Mouse (Mus musculus): Measurements from ENCODE around the gene 4931428F04Rik. TPM values are rescaled to one million over a fixed set of nuclear protein-coding genes. Genes with fewer than 3 reads are reported as not detected.
A peak's percentile ranks its signal among the peaks of the same experiment; 100 is the strongest.

Gene 4931428F04Rik
- polyA plus RNA-seq, 1 experiment: 1.4 TPM

DNA sequence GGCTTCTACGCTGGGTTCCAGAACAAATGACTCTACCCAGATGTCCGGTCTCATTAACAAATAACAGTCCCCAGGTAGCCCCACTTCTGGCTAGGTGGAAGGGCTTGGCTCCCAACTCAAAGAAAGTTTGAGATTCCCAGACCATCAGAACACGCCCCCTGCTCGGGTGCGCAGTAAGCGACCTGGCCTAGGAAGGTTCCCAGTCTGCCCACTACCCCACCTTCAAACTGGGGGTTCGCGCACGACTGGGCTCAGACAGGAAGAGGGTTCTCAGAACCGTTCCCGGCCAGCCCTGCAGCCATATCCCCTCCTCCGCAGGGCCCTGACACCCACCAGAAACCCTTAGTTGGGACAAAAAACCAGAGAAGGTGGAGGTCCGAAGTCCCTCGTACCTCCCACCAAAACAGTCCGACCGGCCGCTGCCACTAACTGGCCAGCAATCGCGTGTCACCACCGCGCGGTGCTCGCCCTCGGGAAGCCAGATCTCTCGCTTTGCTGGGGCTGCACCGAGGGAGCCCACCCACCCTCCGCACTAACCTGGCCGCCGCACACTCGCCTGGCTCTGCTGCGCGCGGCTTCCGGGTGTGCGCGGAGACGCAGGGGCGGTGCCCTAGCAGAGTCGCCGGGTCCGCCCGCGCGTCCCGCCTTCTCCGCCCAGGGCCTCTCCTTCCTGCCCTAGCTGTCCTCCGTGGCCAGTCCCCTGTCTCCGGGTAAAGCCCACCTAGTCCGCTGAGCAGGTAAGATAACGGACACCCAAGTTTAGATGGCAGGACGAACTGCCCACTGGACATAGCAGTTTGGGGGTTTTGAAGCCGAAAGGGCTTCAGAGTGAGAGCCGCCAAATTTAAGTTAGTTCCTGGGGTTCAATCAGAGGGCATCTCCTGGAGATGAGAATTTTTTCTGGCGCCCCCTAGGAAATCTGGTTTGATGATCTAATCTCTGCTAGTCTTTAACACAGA is 25.4 kb downstream of the 4931428F04Rik start, which contains the start of the genes Tradd and Fbxl8:
Gene Tradd (minus strand): TSS at position 586 of the 959 bp plus-strand sequence.
Gene Fbxl8 (plus strand): TSS at position 625 of the 959 bp plus-strand sequence.
- peaks cover 5% of the 10 kb centered on the region; the same call in 1 of the 2 replicates for H3K4me1 ChIP-seq (ENCODE audit: control insufficient read depth, insufficient read depth, insufficient read length, low read length)
- peak within 1 kb of the TSS; percentile 84 for H3K4me3 ChIP-seq (ENCODE audit: insufficient read depth, low read depth, low read length)
- peak within 1 kb of the TSS; percentile 66 for H3K27ac ChIP-seq (replicated peaks; ENCODE audit: low read depth, low read length)

DNA sequence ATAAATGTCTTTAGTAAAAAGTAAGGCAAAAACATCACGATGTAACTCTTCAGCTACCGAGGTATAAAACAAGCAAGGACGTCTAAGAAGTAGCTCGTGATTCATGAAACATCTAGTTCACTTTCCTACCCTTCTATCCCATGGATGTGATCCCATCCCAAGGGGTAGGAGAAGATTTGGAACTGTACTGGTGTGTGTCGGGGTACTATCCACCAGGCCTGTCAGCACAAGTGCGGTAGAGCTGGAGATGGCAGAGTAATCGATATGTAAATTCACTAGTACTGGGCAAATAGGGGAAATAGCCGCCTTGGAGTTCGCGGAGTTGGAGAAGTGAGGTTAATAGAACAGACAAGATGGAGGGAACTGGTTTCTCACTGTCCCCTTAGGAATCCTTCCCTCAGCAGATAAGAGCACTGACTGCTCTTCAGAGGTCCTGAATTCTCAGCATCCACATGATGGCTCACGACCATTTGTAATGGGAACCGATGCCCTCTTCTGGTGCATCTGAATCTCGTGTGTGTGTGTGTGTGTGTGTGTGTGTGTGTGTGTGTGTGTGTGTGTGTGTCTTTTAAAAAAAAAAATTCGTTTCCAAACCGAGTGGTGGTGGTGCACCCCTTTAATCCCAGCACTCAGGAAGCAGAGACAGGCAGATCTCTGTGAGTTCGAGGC is 26.3 kb downstream of the 4931428F04Rik start:
- H3K27ac ChIP-seq (replicated peaks; ENCODE audit: low read depth, low read length): no peak overlapping the region
- H3K4me3 ChIP-seq (ENCODE audit: insufficient read depth, low read depth, low read length): peak overlapping the region; percentile 84

DNA sequence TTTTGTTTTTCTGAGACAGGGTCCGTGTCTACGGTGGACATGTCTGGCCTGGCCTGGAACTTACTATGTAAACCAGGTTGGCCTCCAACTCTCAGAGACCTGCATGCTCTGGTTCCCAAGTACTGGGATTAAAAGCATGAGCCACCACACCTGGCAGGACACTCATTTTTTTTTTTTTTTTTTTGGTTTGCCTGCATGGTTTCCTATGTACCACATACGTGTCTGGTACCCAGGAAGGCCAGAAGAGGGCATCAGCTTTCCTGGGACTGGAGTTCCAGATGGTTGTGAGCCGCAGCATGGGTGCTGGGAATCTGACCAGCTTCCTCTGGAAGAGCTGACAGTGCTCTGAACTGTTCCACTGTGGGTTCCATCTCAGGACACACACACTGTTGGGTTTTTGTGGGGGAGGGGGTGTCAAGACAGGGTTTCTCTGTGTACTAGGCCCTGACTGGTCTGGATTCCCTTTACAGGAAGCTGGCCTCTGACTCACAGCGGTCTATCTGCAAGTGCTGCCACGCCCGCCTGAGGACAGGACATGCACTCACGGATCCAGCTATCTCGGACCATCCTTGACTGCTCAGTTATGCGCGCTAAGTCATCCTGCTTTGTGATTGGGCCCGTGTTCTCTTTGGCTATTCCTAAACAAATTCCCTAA is 28.2 kb downstream of the 4931428F04Rik start:
- Histone ChIP-seq H3K27ac (replicated peaks; ENCODE audit: low read depth, low read length) (no peak overlapping the region), H3K4me3 (ENCODE audit: insufficient read depth, low read depth, low read length) (no peak overlapping the region), H3K4me1 (ENCODE audit: control insufficient read depth, insufficient read depth, insufficient read length, low read length) (peaks cover 5% of the 10 kb centered on the region; the same call in 1 of the 2 replicates)

More for the DNA sequence above, 26.3 kb downstream of the 4931428F04Rik start:
- H3K4me1 ChIP-seq (ENCODE audit: control insufficient read depth, insufficient read depth, insufficient read length, low read length): peaks cover 5% of the 10 kb centered on the region; the same call in 1 of the 2 replicates

DNA sequence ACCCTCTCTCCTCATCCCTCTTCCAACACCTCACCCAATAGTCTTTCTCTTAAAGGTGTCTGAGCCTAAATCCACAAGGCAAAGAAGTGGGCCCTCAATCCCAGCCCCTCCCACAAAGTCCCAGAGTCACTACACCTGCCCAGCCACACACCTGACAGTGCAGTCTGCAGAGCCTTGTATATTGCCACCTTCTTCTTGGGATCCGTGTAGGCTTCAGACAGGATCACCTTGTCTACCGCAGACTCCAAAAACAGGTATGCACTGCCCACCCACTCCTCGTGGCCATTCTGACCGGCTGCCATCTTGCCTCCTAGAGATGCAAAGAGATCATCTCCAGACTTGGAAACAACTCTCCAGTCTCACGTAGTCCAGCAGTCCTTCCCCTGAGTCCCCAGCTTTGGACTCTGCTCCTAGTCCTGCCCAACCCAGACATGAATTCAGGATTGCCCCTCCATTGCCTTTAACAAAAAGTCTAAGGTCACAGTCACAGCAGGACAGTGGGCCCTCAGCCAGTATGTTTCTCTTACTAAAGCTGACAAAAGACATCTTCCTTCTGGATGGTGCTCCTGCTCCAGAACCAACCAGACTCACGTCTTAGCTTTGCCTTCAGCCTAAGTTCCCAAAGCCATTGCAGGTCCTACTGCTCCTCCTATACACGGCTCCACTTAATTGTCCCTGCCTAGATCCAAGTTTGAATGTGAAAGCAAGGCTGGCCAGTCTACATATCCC is 29.1 kb downstream of the 4931428F04Rik start:
- Histone ChIP-seq H3K4me3 (ENCODE audit: insufficient read depth, low read depth, low read length) (no peak overlapping the region), H3K27ac (replicated peaks; ENCODE audit: low read depth, low read length) (no peak overlapping the region), H3K4me1 (ENCODE audit: control insufficient read depth, insufficient read depth, insufficient read length, low read length) (peaks cover 5% of the 10 kb centered on the region; the same call in 1 of the 2 replicates)

DNA sequence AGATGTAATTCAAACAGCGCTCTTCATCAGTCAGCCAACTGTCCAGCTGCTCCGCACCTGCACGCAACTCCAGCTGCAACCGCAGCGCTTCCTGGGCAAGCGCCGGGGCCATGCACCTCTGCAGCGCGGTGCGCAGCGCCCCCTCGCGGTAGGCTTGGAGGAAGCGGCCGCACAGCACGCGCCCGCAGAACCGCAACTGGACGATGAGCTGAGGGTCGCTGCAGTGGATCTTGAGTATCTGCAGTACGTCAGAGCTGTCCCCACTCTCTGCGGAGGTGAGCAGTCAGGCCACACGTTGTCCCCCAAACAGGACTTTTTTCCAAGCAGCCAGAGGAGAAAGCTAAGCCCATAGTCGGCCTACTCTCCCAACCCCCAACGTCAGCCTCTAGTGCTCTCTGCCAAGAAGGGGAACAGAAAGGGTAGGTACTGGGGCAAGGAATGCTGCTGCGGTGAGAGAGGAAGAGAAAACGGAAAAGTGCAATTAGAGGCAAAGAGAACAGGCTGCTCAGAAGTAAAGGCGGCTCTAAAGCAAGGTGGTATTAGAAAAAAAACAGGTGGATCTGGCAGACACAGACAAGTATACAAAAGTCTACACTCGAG is 29.8 kb downstream of the 4931428F04Rik start:
- H3K4me1 ChIP-seq (ENCODE audit: control insufficient read depth, insufficient read depth, insufficient read length, low read length): no peaks in the 10 kb centered on the region; the same call in 1 of the 2 replicates
- H3K27ac ChIP-seq (replicated peaks; ENCODE audit: low read depth, low read length): no peak overlapping the region
- peak overlapping the region; percentile 34 for H3K4me3 ChIP-seq (ENCODE audit: insufficient read depth, low read depth, low read length)

DNA sequence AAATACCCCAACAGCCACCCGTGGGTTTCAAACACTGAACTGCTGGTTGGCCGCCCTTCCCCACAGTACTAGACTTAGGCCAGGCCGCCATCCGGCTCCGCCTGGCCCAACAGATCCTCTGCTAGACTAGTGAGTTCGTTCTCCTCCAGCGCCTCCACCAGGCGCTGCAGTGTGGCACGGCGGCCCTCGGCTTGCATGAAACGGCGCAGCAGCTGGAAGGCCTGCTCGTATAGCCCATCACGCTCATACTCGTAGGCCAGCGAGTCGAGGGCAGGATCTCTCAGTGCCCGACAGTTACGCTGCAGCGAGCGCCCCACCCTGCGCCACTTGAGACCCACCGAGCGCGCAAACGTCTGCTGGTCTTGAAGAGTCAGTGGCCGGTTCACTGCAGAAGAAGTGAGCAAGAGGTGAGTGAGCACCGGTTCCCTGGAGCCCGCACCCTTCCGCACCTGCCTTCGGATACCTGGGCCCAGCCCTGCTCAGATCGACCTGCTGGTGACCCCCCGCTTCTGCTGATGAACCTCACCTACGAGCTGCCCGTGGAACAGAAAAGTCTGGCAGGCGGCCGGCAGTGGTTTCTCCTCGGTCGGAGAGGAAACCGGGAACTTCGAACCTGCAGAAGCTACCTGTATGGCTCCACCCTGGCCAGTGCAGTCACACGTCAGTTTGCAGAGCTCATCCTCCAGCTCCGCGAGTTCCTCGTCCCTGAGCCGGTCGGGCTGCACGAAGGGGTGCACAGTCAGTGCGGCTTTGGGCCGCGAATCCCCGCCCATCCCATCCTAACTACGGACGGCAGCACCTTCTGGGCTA is 30.5 kb downstream of the 4931428F04Rik start:
- Histone ChIP-seq H3K4me1 (ENCODE audit: control insufficient read depth, insufficient read depth, insufficient read length, low read length) (no peaks in the 10 kb centered on the region; the same call in 1 of the 2 replicates), H3K27ac (replicated peaks; ENCODE audit: low read depth, low read length) (no peak overlapping the region), H3K4me3 (ENCODE audit: insufficient read depth, low read depth, low read length) (peak overlapping the region; percentile 34; the same call in 1 of the 2 replicates)

DNA sequence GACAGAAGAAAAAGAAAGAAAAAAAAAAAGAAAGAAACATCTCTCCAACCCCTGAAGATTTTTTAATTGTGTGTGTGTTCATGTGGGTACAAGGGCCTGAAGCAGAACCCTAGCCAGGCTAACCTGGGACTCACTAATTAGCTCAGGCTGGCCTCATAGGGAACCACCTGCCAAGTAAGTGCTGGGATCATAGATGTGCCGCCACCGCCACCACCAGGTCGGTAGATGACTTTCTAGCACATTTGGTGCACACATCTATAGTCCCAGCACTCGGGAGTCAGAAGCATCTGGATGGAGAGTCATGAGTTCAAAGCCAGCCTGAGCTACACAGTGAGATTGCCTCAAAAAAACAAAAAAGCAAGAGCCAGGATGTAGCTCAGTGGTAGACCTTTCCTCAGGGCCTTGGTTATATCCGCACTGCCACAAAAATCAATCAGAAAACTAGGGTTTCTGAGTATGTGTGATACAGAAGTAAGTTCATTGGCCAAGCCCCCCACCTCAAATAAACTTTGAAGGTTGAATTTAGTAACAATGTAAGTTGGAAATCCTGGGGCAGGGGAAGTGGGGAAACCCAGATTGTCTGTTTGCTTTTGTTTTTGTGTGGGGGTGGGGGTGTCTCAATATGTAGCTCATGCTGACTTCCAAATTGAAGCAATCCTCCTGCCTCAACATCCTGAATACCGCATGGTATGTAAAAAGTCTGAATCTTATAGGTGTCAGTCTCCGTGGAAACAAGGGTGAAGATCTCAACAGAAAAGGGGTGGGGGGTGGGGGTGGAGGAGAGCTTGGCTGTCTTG is 32.1 kb downstream of the 4931428F04Rik start:
- H3K4me1 ChIP-seq (ENCODE audit: control insufficient read depth, insufficient read depth, insufficient read length, low read length): no peaks in the 10 kb centered on the region; the same call in 1 of the 2 replicates
- no peak overlapping the region for H3K4me3 ChIP-seq (ENCODE audit: insufficient read depth, low read depth, low read length)

DNA sequence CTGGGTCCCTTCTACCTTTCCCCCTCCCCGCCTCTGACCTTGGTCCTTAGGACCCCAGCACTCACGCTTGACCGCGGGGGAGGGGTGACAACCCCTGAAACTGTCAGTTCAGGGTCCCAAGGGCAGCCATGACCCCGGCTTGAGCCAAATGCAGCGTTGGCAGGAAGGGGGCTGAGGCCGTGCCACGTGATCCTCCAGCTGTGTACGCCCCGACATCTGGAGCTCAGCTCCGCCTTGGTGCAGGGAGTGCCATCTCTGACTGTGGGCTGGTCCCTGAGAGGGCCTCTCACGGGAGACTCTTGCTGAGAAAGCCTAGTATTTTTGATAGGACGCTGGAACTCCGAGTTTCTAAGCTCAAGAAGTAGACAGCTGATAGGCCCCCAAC is 34.7 kb downstream of the 4931428F04Rik start, which contains the start of gene B3gnt9:
Gene B3gnt9 (minus strand): TSS at position 188 of the 385 bp plus-strand sequence.
- Histone ChIP-seq H3K4me3 (ENCODE audit: insufficient read depth, low read depth, low read length) (peak within 1 kb of the TSS; percentile 64), H3K4me1 (ENCODE audit: control insufficient read depth, insufficient read depth, insufficient read length, low read length) (no peaks in the 10 kb centered on the region; the same call in 1 of the 2 replicates), H3K27ac (replicated peaks; ENCODE audit: low read depth, low read length) (peak within 1 kb of the TSS; percentile 27; the same call in 1 of the 2 replicates)

More for the DNA sequence above, 32.1 kb downstream of the 4931428F04Rik start:
- no peak overlapping the region for H3K27ac ChIP-seq (replicated peaks; ENCODE audit: low read depth, low read length)

DNA sequence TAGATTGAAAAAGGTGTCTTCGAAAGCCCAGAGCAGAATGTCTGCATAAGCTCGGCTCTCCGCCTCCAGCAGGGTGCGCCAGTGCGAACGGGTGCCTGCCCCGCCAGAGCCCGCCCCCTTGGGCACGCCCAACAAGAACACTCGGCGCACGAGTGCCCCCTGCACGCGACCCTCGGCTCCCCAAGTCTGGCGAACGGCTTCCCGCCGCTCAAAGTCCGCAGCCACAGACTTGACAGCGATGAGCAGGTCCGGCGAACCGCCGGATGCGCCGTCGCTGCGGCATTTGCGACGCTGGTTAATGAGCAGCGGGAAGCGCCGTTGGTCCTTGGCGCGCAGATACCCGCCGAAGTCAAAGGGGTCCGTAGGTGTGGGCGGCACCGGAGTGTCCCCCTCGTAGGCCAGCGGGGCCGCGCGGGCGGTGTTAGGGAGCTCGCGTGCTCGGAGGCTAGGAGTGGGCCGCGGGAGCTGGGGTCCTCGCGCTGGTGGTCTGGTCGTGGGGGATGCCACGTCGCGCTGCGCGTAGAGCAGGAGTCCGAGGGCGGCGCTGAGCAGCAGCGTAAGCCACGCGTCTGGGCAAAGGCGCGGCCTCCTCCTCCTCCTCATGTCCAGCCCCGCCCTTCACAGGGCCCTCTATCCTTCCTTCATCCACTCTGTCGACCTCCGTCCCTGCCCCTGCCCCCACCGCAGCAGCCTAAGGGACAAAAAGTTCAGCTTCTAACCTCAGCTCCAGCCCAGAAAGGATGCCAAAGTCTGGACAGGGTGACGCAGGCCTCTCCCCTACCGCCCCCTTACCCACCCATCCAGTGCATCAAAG is 35.3 kb downstream of the 4931428F04Rik start:
- peak overlapping the region; percentile 27; the same call in 1 of the 2 replicates for H3K27ac ChIP-seq (replicated peaks; ENCODE audit: low read depth, low read length)
- H3K4me1 ChIP-seq (ENCODE audit: control insufficient read depth, insufficient read depth, insufficient read length, low read length): no peaks in the 10 kb centered on the region; the same call in 1 of the 2 replicates
- H3K4me3 ChIP-seq (ENCODE audit: insufficient read depth, low read depth, low read length): peak overlapping the region; percentile 64

DNA sequence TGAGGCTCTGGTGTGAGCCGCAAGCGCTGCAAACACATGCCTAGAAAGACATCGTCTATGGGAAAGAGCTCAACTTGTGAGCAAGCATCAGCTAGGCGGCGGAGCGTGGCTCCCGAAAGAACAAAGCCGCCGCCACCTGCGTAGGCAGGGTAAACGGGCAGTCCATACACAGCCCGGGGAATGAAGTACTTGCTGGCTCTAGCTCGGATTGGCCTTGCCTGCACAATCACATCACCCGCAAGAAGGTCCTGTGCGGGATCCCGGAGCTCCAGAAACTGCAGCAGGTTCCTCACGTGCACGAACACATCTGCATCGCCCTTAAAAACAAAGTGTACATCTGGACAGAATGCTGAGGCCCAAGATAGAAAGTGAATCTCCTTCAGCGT is 35.9 kb downstream of the 4931428F04Rik start:
- Histone ChIP-seq H3K4me1 (ENCODE audit: control insufficient read depth, insufficient read depth, insufficient read length, low read length) (no peaks in the 10 kb centered on the region; the same call in 1 of the 2 replicates), H3K27ac (replicated peaks; ENCODE audit: low read depth, low read length) (no peak overlapping the region), H3K4me3 (ENCODE audit: insufficient read depth, low read depth, low read length) (peak overlapping the region; percentile 64; the same call in 1 of the 2 replicates)

DNA sequence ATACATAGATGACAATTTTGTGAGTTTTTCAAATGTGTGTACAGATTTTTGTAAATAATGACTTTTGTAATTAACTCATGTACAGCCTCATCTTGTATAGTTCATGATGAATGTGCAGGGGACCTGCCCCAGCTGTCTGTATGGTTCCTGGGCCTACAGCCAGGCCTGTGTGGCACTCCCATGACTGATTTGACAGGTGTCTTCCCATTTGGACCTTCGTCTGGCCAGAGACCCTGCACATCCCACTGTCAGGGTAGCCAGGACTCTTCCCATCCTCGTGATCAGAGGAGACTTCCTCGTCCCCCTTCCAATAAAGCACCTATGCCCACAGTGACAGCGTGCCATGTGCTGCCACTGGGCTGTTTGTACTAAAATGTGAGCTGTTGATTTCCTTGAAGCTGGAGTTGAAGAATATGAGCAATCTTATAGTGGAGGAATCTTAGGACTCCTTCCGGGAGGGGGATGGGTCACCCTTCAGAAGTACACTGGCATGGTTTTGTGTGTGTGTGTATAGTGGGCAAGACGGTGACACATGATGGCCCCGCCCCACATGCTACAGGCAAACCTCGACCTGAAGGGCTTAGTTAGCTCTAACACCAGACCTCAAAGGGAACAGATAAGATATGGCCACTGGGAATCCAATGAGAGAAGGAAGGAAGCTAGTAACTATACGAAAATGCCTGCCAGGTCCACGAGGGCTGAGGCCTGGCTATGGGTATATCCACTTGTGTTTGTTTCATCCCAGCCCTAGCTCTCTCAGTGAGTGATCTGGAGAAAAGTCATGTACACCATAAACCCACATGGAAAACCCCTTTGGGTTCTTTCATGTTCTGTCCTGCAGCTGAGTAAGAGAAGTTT is 36.8 kb downstream of the 4931428F04Rik start:
- H3K4me3 ChIP-seq (ENCODE audit: insufficient read depth, low read depth, low read length): no peak overlapping the region

More for the DNA sequence above, 36.8 kb downstream of the 4931428F04Rik start:
- H3K4me1 ChIP-seq (ENCODE audit: control insufficient read depth, insufficient read depth, insufficient read length, low read length): no peaks in the 10 kb centered on the region; the same call in 1 of the 2 replicates
- H3K27ac ChIP-seq (replicated peaks; ENCODE audit: low read depth, low read length): no peak overlapping the region

Data from brown adipose tissue, adult 24 weeks (tissue).